Mouse (Mus musculus) left cerebral cortex, adult 18-20 months (tissue): ENCODE results near the gene AC124502.3. TPM values are rescaled to one million over a fixed set of nuclear protein-coding genes. Genes with fewer than 3 reads are reported as not detected.
A peak's percentile ranks its signal among the peaks of the same experiment; 100 is the strongest.

Source experiments
- DNase-seq, 2 experiments: peaks; one replicate each; pipeline ENCODE4 v3.0.0; 2021 to 2022; ENCODE audit warnings: low spot score in 2 of 2, mixed read lengths in 1 of 2
- total RNA-seq, 2 experiments: library from RNA; stranded (reverse); gene quantifications; 2 replicates each; pipeline ENCODE4 v1.2.3; 2021

AC124502.3 gene
- total RNA-seq, 2 experiments from 2014 or later, result 6.5 to 7.6 TPM

- no peak for DNase-seq
Observed at GRCm38 (mm10) chr19:5026111-5026510, 12.6 kb upstream of the AC124502.3 start.

GRCm38 (mm10) chr19:5032686-5033085 is 6.0 kb upstream of the AC124502.3 start:
- no peak for DNase-seq

GRCm38 (mm10) chr19:5036577-5036976 is 2.1 kb upstream of the AC124502.3 start:
- DNase-seq, result no peak

- DNase-seq, result peak; percentile 89 to 90
Observed at GRCm38 (mm10) chr19:5037678-5038571, 766 bp upstream of the AC124502.3 start.

- DNase-seq, result peak in 1 of 2 experiments; percentile 32
Observed at GRCm38 (mm10) chr19:5039301-5040114, 817 bp downstream of the AC124502.3 start.

- peak; percentile 93 for DNase-seq
Observed at GRCm38 (mm10) chr19:5040862-5041523, 2.3 kb downstream of the AC124502.3 start, which contains the start of gene Brms1. TSS of gene Brms1 (plus strand) at chr19:5041354.

GRCm38 (mm10) chr19:5041588-5041987 is 2.9 kb downstream of the AC124502.3 start:
- DNase-seq, result no peak

- no peak for DNase-seq
Observed at GRCm38 (mm10) chr19:5045531-5045930, 6.8 kb downstream of the AC124502.3 start.

GRCm38 (mm10) chr19:5048138-5049056 is 9.7 kb downstream of the AC124502.3 start:
- DNase-seq, result peak; percentile 70 to 82

GRCm38 (mm10) chr19:5049325-5049724 is 10.6 kb downstream of the AC124502.3 start:
- DNase-seq, result no peak

GRCm38 (mm10) chr19:5050047-5050905 is 11.6 kb downstream of the AC124502.3 start, which contains the start of gene Rin1:
TSS of gene Rin1 (plus strand) at chr19:5050481.
- DNase-seq, result peak; percentile 69 to 84

GRCm38 (mm10) chr19:5051031-5051430 is 12.3 kb downstream of the AC124502.3 start:
- DNase-seq, result peak in 1 of 2 experiments; percentile 42

GRCm38 (mm10) chr19:5051515-5051914 is 12.8 kb downstream of the AC124502.3 start:
- no peak for DNase-seq

- DNase-seq, result peak; percentile 72 to 79
Observed at GRCm38 (mm10) chr19:5052166-5052822, 13.6 kb downstream of the AC124502.3 start.

GRCm38 (mm10) chr19:5052853-5053252 is 14.2 kb downstream of the AC124502.3 start:
- DNase-seq, result no peak

GRCm38 (mm10) chr19:5053909-5054308 is 15.2 kb downstream of the AC124502.3 start:
- peak; percentile 70 to 71 for DNase-seq

- DNase-seq, result no peak
Observed at GRCm38 (mm10) chr19:5056251-5056650, 17.6 kb downstream of the AC124502.3 start.
